Mouse (Mus musculus) heart, embryonic 13.5 days (tissue): Measurements from ENCODE around the gene Tead1. TPM values are rescaled to one million over a fixed set of nuclear protein-coding genes. Genes with fewer than 3 reads are reported as not detected.

ENCODE experiments used
- ATAC-seq: fragments of 200-750 bp; cut with Nextera tagmentation; 2 replicates; pipeline ENCODE4 v1.8.0; 2017; ENCODE audit warnings: moderate TSS enrichment; ENCODE audit not compliant: insufficient number of reproducible peaks, low FRiP score, low TSS enrichment; ENCODE audit errors: extremely low read depth
- H3K27ac ChIP-seq: fragments of 300-500 bp; sonication (generic); replicated peaks from 2 replicates; pipeline ENCODE4 v1.5.1; 2015; ENCODE audit warnings: moderate library complexity, mild to moderate bottlenecking, inconsistent platforms
- H3K27me3 ChIP-seq: fragments of 300-500 bp; sonication (generic); replicated peaks from 2 replicates; pipeline ENCODE4 v1.6.1; 2015; ENCODE audit warnings: mild to moderate bottlenecking, inconsistent platforms
- H3K36me3 ChIP-seq: fragments of 300-500 bp; sonication (generic); 2 replicates; pipeline ENCODE4 v1.6.1; 2015; ENCODE audit warnings: mild to moderate bottlenecking, inconsistent platforms
- H3K4me1 ChIP-seq: fragments of 300-500 bp; sonication (generic); 2 replicates; pipeline ENCODE4 v1.6.1; 2015; ENCODE audit warnings: inconsistent platforms
- H3K4me2 ChIP-seq: fragments of 300-500 bp; sonication (generic); 2 replicates; pipeline ENCODE4 v1.6.1; 2015; ENCODE audit warnings: inconsistent platforms, mild to moderate bottlenecking, moderate library complexity
- H3K4me3 ChIP-seq: fragments of 300-500 bp; sonication (generic); 2 replicates; pipeline ENCODE4 v1.5.1; 2015; ENCODE audit warnings: moderate library complexity, mild to moderate bottlenecking, inconsistent platforms
- H3K9ac ChIP-seq: fragments of 300-500 bp; sonication (generic); 2 replicates; pipeline ENCODE4 v1.6.1; 2015; ENCODE audit warnings: inconsistent platforms, mild to moderate bottlenecking, moderate library complexity
- H3K9me3 ChIP-seq: fragments of 300-500 bp; sonication (generic); 2 replicates; pipeline ENCODE4 v1.6.1; 2016; ENCODE audit warnings: inconsistent platforms
- WGBS: fragments of 180-500 bp; shearing (Covaris S2); methylation state at CpG from one replicate; pipeline ENCODE4 v1.1.7; 2015; ENCODE audit warnings: mixed read lengths; 5-methylcytosine and 5-hydroxymethylcytosine counted together
- polyA plus RNA-seq: library from polyadenylated mRNA; unstranded; fragments of >200 nt; fragmentation: Nextera tagmentation; extraction: Ambion mirVana; gene quantifications from 2 replicates; pipeline ENCODE4 v1.2.1, GENCODE M21; 2015

The Tead1 gene
- polyA plus RNA-seq, 1 experiment from 2014 or later = 25.2 TPM

DNA sequence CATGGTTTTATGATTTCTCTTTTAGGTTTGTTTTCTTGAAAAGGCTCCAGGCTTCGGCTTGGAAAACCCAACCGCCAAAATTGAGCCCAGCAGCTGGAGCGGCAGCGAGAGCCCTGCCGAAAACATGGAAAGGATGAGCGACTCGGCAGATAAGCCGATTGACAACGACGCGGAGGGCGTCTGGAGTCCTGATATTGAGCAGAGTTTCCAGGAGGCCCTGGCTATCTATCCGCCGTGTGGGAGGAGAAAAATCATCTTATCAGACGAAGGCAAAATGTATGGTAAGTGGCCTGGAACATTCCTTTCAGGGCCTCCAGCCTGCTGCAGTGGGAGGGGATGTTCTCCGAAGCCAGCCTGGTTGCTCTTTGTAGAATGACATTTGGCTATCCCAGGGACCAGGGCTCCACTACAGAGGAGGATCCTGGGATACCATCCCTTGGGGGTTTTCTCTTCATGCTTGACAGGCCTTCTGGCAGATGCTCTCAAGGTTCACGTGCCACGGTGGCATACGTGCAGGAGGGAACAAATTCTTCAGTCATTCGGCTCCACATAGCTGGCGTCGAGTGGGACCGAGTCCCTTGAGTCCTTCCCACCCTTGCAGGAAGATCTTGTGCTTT, 80.3 kb downstream of the Tead1 start:
- no peak for ATAC-seq
- Histone ChIP-seq H3K9ac (peak overlapping the region; percentile 48; the same call in 1 of the 2 replicates), H3K4me3 (no peak overlapping the region), H3K36me3 (peaks cover 6% of the 10 kb centered on the region; the same call in 1 of the 2 replicates), H3K27me3 (no peaks in the 10 kb centered on the region), H3K9me3 (no peaks in the 10 kb centered on the region), H3K27ac (peak overlapping the region; percentile 91), H3K4me1 (peaks cover 100% of the 10 kb centered on the region), H3K4me2 (peak overlapping the region; percentile 37)
- 25% methylated on average over 23 of the region's 23 CpGs for WGBS

DNA sequence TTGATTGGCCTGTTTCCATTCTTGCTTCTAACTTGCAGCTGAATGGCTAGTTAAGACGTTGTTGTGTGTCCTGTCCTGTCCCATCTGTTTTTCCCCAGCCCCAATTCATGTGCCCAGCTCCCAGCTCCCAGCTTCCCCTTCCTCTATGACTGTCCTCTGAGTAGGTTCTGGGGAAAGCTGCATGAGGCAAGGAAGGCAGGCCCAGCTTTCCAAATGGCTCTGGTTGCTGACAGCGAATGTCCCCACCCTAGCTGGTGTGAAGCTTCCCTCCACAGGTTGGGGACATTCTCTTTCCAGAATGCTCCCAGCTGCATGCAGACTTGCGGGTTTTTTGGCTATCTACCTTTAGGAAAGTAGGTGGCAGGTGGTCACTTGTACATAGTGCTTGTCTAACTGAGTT, 81.2 kb downstream of the Tead1 start:
- Histone ChIP-seq H3K4me2 (no peak overlapping the region), H3K27me3 (no peaks in the 10 kb centered on the region), H3K4me3 (no peak overlapping the region), H3K9me3 (no peaks in the 10 kb centered on the region), H3K4me1 (peaks cover 100% of the 10 kb centered on the region), H3K27ac (peak overlapping the region; percentile 91), H3K36me3 (peaks cover 6% of the 10 kb centered on the region; the same call in 1 of the 2 replicates), H3K9ac (peak overlapping the region; percentile 73; the same call in 1 of the 2 replicates)
- 62% methylated on average over 3 of the region's 3 CpGs for WGBS
- ATAC-seq = no peak

DNA sequence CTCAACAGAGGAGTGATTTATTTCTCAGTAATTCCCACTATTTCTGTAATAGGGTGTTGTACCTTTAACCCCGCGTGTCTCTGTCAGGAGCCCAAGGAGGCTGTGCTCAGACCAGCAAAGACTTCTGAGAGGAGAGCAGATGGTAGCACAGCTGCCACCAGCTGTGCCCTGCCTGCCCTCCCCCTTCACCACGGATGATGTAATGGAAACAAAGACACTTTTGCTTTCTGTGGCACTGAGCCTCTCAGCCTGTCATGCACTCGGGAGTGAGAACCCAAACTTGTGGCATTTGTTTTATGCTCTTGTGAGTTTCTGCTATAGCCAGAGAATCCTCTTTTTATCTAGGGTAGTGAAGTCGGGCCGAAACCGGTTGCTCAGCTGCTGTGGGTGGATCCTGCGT, 81.7 kb downstream of the Tead1 start:
- Histone ChIP-seq H3K4me1 (peaks cover 99% of the 10 kb centered on the region), H3K36me3 (peaks cover 6% of the 10 kb centered on the region; the same call in 1 of the 2 replicates), H3K27ac (peak overlapping the region; percentile 91), H3K9me3 (no peaks in the 10 kb centered on the region), H3K4me3 (no peak overlapping the region), H3K4me2 (peak overlapping the region; percentile 51), H3K9ac (peak overlapping the region; percentile 73), H3K27me3 (no peaks in the 10 kb centered on the region)
- WGBS = 31% methylated on average over 8 of the region's 8 CpGs
- no peak for ATAC-seq

DNA sequence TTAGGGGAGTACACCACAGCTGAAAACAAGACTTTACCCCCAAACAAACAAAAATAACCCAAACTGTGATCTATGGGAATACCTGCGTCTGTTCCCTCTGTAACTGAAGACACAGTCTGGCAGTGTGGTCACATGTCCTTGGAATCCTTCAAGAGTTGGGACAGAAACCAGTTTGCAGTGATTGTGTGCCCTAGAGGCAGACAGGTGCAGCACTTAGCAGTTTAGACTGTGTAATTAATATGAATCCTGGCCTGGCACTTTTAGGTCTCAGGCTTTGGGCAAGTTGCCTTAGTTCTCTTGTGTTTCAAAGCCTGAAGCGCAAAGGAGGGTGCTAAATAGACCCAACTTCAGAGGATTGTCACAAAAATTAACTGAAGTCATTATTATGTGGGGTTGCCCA, 83.8 kb downstream of the Tead1 start:
- no peak for ATAC-seq
- no peak overlapping the region for H3K4me2 ChIP-seq
- peak overlapping the region; percentile 52; the same call in 1 of the 2 replicates for H3K9ac ChIP-seq
- H3K27me3 ChIP-seq = no peaks in the 10 kb centered on the region
- no peaks in the 10 kb centered on the region for H3K9me3 ChIP-seq
- H3K36me3 ChIP-seq = peaks cover 6% of the 10 kb centered on the region; the same call in 1 of the 2 replicates
- H3K4me1 ChIP-seq = peaks cover 96% of the 10 kb centered on the region
- WGBS = 78% methylated on average over 2 of the region's 2 CpGs
- peak overlapping the region; percentile 91 for H3K27ac ChIP-seq
- no peak overlapping the region for H3K4me3 ChIP-seq

DNA sequence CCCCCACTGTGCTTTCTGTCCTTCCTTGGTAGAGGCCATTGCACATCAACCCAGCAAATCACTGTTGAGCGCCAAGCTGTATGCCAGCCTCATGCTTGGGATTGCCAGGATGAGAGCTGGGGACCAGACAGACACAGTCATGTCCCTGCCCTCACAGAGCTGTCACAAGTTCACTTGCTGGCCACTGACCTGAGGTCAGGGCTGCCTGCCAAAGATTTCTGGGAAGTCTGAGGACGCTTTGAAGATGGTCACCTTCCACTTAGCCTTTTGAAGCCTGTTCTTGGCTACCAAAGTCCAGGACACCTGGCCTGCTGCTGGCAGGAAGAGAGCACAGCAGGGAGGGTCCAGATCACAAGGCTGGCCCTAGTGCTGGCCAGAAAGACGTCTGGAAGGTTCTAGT, 84.4 kb downstream of the Tead1 start:
- 46% methylated on average over 3 of the region's 3 CpGs for WGBS
- peak overlapping the region; percentile 91 for H3K27ac ChIP-seq
- no peak for ATAC-seq

DNA sequence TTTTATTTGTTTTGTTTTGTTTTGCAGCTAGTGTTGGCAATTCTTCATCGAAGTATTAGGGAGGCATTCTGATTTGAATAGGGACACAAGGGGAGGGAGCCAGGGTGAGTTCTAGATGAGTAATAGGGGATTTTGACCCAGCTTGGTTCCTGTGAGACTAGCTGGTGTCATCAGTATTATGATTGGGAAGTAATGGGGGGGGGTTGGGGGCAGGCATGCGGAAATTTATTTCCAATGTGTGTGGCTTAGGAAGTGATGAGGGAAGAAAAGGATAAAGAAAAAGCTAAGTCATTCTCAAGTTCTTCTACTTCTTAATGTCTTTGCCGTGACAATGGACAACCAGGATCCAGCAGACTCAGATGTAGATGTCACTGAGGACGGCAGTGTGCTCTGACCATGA, 85.8 kb downstream of the Tead1 start:
- no peak for ATAC-seq
- H3K4me2 ChIP-seq = no peak overlapping the region
- H3K36me3 ChIP-seq = peaks cover 2% of the 10 kb centered on the region; the same call in 1 of the 2 replicates
- no peak overlapping the region for H3K4me3 ChIP-seq
- H3K27me3 ChIP-seq = no peaks in the 10 kb centered on the region
- H3K4me1 ChIP-seq = peaks cover 85% of the 10 kb centered on the region
- H3K9me3 ChIP-seq = no peaks in the 10 kb centered on the region
- no peak overlapping the region; the same call in 1 of the 2 replicates for H3K27ac ChIP-seq
- no peak overlapping the region for H3K9ac ChIP-seq
- WGBS = 81% methylated on average over 4 of the region's 4 CpGs

More for the DNA sequence above, 84.4 kb downstream of the Tead1 start:
- Histone ChIP-seq H3K4me2 (no peak overlapping the region), H3K27me3 (no peaks in the 10 kb centered on the region), H3K4me3 (no peak overlapping the region), H3K9ac (peak overlapping the region; percentile 11; the same call in 1 of the 2 replicates), H3K36me3 (peaks cover 6% of the 10 kb centered on the region; the same call in 1 of the 2 replicates), H3K4me1 (peaks cover 90% of the 10 kb centered on the region), H3K9me3 (no peaks in the 10 kb centered on the region)

DNA sequence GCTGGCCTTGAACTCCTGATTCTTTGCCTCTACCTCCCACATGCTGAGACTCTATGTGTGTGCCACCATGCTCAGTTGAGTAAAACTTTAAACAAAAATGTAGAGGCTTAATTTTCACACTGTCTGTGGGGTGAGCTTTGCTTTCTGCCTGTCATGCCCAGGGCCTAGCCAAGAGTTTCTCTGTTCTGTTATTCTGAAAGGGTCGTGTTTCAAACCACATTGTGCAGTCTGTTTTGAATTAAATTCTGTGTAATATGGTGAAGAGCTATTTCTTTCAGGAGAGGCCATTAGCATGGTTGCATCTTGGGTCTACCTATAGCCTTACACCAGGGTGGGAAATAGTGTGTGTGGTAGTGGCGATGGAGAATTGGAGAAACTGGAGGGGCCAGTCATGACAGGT, 90.7 kb downstream of the Tead1 start:
- no peak for ATAC-seq
- Histone ChIP-seq H3K27me3 (no peaks in the 10 kb centered on the region), H3K36me3 (no peaks in the 10 kb centered on the region), H3K4me2 (no peak overlapping the region), H3K9me3 (no peaks in the 10 kb centered on the region), H3K9ac (no peak overlapping the region), H3K4me1 (peaks cover 85% of the 10 kb centered on the region), H3K4me3 (no peak overlapping the region), H3K27ac (no peak overlapping the region)
- WGBS = 73% methylated on average over 2 of the region's 2 CpGs

DNA sequence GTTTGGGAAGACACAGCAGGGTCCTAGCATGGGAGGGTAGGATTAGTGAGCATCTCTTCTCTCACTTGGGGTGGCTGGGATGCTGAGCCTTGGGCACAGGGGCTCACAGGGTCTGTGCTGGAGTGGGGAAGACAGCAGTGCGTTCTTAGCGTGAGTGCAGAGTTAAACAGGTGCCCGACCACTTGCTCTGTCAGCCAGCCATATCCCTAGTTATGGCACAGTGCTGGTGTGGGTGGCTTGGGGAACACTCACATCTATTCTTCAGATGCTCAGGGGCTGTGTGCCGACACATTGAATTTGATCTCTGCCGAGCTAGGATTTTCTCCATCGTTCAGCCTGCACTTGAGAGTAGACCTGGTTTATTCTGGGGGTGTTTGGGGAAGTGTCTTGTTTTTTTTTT, 92.3 kb downstream of the Tead1 start:
- Histone ChIP-seq H3K9ac (no peak overlapping the region), H3K4me1 (peaks cover 86% of the 10 kb centered on the region), H3K27me3 (no peaks in the 10 kb centered on the region), H3K36me3 (no peaks in the 10 kb centered on the region), H3K9me3 (no peaks in the 10 kb centered on the region), H3K27ac (peak overlapping the region; percentile 61), H3K4me2 (no peak overlapping the region), H3K4me3 (no peak overlapping the region)
- whole genome bisulfite sequencing = 67% methylated on average over 6 of the region's 6 CpGs
- ATAC-seq = no peak

GRCm38 (mm10) chr7:112772777-112773176, 93.7 kb downstream of the Tead1 start:
- whole genome bisulfite sequencing = 8% methylated on average over 6 of the region's 6 CpGs
- H3K9ac ChIP-seq = no peak overlapping the region
- H3K36me3 ChIP-seq = no peaks in the 10 kb centered on the region
- H3K27ac ChIP-seq = 0 out of 2 replicates have a peak overlapping the region, but pooled peaks have one; percentile 8
- H3K27me3 ChIP-seq = no peaks in the 10 kb centered on the region
- no peak for ATAC-seq
- no peak overlapping the region for H3K4me3 ChIP-seq
- H3K4me2 ChIP-seq = no peak overlapping the region
- peaks cover 90% of the 10 kb centered on the region for H3K4me1 ChIP-seq
- no peaks in the 10 kb centered on the region for H3K9me3 ChIP-seq

GRCm38 (mm10) chr7:112773601-112774000, 94.5 kb downstream of the Tead1 start:
- peaks cover 95% of the 10 kb centered on the region for H3K4me1 ChIP-seq
- 77% methylated on average over 4 of the region's 4 CpGs for WGBS
- ATAC-seq = no peak

GRCm38 (mm10) chr7:112775816-112776215, 96.7 kb downstream of the Tead1 start:
- WGBS = 48% methylated on average over 5 of the region's 5 CpGs
- Histone ChIP-seq H3K4me1 (peaks cover 99% of the 10 kb centered on the region), H3K9me3 (no peaks in the 10 kb centered on the region), H3K9ac (peak overlapping the region; percentile 54), H3K27ac (peak overlapping the region; percentile 37), H3K4me2 (no peak overlapping the region), H3K4me3 (no peak overlapping the region), H3K36me3 (no peaks in the 10 kb centered on the region), H3K27me3 (no peaks in the 10 kb centered on the region)
- ATAC-seq = no peak

More at GRCm38 (mm10) chr7:112773601-112774000, 94.5 kb downstream of the Tead1 start:
- Histone ChIP-seq H3K4me3 (no peak overlapping the region), H3K9me3 (no peaks in the 10 kb centered on the region), H3K27ac (0 out of 2 replicates have a peak overlapping the region, but pooled peaks have one; percentile 0), H3K4me2 (no peak overlapping the region), H3K9ac (no peak overlapping the region), H3K27me3 (no peaks in the 10 kb centered on the region), H3K36me3 (no peaks in the 10 kb centered on the region)

GRCm38 (mm10) chr7:112776670-112777069, 97.6 kb downstream of the Tead1 start:
- Histone ChIP-seq H3K4me3 (no peak overlapping the region), H3K36me3 (no peaks in the 10 kb centered on the region), H3K4me2 (no peak overlapping the region), H3K27ac (no peak overlapping the region), H3K27me3 (no peaks in the 10 kb centered on the region), H3K9me3 (no peaks in the 10 kb centered on the region), H3K4me1 (peaks cover 99% of the 10 kb centered on the region), H3K9ac (peak overlapping the region; percentile 54; the same call in 1 of the 2 replicates)
- ATAC-seq = no peak
- 70% methylated on average over 5 of the region's 5 CpGs for WGBS
